Mouse (Mus musculus) T-helper 2 cell (primary cell): ENCODE results near the gene Fam24a.

ENCODE experiments used
- in situ Hi-C: fragments of 300-600 bp; cut with MboI, MseI; formaldehyde crosslinking; loops from one replicate; pipeline ENCODE4 v1.15.1; 2025; ENCODE audit warnings: high pct_unique_total_duplicates

Fam24a gene

DNA sequence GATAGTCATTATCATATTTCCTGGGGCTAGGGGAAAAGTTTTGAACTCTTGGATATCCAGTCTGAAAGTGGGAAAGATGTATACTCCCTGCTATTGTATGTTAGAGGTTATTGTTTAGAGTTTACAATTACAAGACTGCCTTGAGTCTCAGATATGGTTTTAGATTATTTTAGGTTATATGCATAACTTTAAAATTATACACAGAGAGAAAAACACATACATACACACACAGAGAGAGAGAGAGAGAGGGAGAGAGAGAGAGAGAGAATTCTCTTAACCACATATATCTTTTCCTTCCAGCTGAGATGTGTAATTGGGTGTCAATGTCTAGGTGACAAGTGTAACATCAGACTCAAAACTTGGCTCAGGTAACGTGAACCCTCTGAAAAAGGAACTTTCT lies at the start of gene Fam24a:
TSS of gene Fam24a (plus strand) at position 301 of the 400 bp plus-strand sequence.
- in situ Hi-C loops, result no loop called here

- in situ Hi-C loops, result no loop called here
These were observed 36.5 kb upstream of the Fam24a start for GRCm38 (mm10) chr7:131297151-131297550.

- in situ Hi-C loops, result no loop called here
These were observed 30.3 kb upstream of the Fam24a start for GRCm38 (mm10) chr7:131303340-131303739.

DNA sequence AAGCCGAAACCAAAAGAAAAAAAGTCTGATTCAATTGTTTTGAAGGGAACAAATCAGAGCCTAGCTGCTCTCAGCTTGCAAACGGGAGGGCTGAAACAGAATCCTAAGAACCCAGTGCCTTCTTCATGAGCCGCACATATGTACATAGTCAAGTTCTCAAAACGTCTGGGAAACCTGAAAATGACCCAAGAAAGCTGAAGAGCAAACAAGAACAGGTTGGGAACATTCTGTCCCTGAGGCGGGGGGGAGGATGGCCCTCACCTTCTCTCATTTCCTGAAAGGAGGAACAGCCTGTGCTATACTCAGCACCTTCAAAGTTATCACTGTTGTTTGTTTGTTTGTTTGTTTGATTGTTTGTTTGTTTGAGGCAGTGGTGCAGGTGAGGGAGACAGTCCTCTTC lies 26.9 kb upstream of the Fam24a start:
- in situ Hi-C loops, result no loop called here

DNA sequence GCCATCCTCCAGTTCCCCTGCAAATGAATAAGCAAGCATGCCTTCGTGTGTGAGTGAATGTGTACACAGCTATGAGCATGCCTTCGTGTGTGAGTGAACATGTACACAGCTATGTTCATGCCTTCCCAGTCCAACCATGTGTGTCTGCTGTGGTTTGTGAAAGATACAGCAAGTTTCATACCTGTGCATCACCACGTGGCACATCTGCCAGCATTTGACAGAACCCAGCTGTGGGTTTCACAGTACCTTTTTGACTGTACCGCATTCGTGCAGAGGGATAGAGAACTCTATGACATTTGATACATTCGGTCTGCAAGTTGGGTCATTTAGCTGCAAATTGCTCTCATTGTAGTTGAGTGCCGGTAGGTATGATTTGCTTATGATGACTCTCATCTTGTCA lies 19.2 kb upstream of the Fam24a start:
- in situ Hi-C loops, result no loop called here

GRCm38 (mm10) chr7:131317587-131317986 lies 16.1 kb upstream of the Fam24a start:
- in situ Hi-C loops, result no loop called here

DNA sequence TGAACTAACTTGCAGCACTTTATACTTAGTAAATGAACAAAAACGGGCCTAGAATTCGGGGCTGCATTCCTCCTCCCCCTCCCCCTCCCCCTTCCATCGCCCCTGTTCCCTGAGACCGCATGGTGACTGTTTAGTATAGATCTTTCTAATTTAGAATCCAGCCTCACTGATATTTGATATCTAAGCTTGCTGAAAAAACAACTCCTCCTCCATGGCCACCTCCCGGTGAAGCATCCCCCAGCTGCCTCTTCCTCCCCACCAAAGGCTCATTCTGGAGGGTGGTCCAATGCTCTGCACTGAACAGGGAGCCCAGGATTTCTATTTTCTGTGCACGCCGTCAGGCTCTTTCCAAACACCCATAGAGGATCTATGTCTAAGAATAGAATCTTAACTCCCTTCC lies 15.3 kb upstream of the Fam24a start:
- in situ Hi-C loops, result no loop called here

DNA sequence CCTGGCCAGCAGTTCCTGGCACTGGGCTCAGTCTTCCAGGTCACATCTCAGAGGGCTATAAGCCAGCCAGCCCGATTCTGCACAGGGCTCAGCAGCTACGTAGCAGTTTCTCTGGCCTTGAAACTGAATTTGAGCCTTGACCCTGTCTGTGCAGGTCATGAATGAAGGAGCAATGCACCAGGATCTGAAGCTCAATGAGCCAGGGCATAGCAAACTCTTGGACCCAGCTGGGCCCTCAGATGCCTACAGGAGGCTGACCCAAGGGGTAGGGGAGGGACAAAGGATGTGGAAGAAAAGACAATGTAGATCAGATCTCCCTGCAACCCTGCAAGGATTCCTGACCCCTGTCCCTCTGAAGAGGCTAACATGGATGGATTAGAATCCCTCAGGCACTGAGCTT lies 11.5 kb upstream of the Fam24a start, which contains the start of gene Cuzd1:
TSS of gene Cuzd1 (minus strand) at position 101 of the 400 bp plus-strand sequence.
- in situ Hi-C loops, result no loop called here

- in situ Hi-C loops, result no loop called here
These were observed 6.6 kb upstream of the Fam24a start for GRCm38 (mm10) chr7:131327054-131327453.

- in situ Hi-C loops, result no loop called here
These were observed 4.2 kb upstream of the Fam24a start, which contains the start of gene Fam24b for GRCm38 (mm10) chr7:131329416-131329815. TSS of gene Fam24b (minus strand) at chr7:131329516.

DNA sequence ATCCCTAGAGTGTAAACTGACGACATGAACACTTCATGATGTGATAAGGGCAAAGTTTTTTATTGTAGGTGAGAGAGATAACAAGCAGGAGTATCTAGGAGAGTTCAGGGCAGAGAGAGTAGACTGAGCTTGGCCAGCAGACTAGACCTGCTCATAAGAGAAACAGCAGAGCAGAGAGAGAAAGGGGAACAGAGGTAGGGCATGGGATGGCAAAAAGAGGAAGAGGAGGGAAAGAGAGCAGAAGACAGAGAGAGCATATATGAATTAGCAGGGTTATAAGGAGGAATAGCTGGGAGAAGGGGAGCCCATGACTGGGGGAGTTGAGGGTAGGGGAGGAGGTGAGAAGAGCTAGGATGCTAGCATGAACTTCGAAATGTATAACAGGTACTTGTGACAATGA lies 2.0 kb upstream of the Fam24a start:
- in situ Hi-C loops, result no loop called here

DNA sequence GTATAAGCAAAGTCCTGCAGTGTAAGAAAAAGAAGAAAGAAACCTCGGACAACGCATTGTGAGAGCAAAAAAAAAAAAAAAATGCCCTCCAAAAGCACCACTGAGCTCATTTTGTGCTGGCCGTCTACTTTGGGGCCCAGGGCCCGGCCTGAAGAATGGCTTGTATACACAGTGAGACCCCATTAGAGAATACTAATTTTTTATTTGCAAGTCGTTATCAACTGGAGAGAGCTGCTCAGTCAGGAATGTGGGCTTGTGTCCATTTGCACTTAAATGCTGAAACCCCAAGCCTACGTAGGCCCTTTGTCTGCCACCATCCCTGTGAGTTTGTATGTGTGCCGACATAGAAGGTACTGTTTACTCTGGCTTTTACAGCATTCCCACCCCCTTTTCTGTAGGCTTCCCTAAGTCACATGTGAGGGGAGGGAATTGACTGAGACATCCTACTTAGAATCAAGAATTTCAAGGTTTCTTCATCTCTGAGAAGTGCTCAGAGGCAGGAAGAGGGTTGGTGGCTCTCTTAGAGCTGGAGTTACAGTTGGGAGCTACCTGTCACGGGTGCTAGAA lies 3.9 kb downstream of the Fam24a start:
- in situ Hi-C loops, result no loop called here

DNA sequence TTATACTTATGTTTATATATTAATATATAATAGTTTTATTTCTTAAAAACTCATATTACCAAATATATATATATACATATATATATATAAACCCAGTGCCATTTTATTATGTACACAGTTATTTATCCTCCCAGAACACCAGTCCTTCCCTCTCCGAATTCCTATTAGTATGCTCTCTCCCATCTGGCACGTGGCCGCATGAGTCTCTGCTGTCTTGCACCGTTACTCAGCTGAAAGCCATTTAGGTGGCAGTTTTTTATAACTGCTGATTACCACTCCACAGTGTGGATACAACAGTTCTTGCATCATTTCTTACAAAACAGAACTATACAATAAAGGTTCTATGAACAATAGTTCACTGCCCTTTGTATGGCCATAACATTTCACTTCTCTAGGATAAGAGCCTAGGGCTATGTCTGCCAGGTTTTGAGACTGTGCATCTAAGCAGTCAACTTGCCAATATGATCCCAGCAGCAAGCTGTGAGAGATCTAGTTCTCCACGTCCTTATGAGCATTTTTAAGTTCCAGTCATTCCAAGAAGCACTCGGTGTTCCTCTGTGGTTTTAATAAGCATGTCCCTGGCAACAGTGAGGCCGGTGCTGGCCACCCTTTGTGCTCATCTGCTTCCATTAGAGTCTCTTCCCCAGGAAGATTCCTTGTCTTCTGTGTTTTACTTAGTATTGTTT lies 12.3 kb downstream of the Fam24a start:
- in situ Hi-C loops, result no loop called here

GRCm38 (mm10) chr7:131356105-131356504 lies 22.4 kb downstream of the Fam24a start:
- in situ Hi-C loops, result loop anchor here (5.0 to 25.0 kb wide), 2 partner anchors 196 to 819 kb away; no protein-coding TSS in a partner anchor

DNA sequence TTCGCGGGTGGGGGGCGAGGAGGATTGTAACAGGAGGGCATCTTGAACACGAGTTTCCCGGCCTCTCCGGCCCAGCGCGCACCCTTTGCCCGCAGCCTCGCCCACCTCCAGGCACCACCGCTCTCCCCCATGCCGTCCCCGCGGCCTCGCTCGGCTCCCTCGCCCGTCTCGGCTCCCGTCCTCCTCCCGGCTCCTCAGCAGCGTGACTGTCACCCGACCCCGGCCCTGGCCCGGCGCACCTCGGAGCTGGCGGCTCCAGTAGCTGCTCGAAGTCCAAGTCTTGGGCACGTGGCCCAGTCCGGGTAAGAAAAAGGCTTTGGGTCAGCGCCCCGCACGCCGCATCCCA lies 28.6 kb downstream of the Fam24a start:
- in situ Hi-C loops, result loop anchor here (25.0 kb wide), 1 partner anchor 825 kb away; no protein-coding TSS in a partner anchor

DNA sequence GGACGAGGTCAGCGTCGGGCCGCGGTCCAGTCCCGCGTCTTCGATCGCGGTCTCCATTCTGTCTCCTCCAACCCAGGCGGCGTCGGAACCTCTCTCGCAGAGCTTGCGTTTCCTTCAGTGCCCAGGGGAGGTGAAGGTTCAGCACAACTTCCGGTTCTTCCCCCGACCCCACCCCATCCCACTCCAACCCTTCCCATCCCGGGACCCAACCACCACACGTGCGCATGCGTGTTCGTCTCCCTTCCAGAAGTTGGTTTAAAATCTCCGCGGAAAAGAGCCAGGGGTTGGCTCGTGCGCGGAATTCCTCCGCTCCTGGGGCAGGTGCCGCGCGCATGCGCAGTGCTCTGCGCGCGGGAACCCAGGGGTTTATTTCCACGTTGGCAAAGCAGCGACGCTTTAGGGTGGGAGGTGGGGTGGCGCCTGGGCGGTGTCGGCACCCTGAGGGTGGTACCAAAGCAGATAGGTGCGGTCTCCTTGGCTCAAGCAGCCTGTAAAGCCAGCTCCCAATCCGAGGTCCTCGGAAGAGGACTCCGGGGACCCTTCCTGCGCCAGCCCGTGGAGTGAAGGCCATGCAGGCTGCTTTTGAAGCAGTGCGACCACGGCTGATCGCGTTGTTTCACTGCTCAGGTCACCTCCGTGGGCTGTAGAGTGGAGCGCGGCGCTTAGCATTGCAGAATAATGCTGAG lies 29.1 kb downstream of the Fam24a start, which contains the start of gene 2310057M21Rik:
TSS of gene 2310057M21Rik (minus strand) at position 145 of the 686 bp plus-strand sequence.
- in situ Hi-C loops, result loop anchor here (25.0 kb wide), 1 partner anchor 825 kb away; no protein-coding TSS in a partner anchor

GRCm38 (mm10) chr7:131364131-131364530 lies 30.5 kb downstream of the Fam24a start:
- in situ Hi-C loops, result loop anchor here (25.0 kb wide), 1 partner anchor 827 kb away; no protein-coding TSS in a partner anchor

DNA sequence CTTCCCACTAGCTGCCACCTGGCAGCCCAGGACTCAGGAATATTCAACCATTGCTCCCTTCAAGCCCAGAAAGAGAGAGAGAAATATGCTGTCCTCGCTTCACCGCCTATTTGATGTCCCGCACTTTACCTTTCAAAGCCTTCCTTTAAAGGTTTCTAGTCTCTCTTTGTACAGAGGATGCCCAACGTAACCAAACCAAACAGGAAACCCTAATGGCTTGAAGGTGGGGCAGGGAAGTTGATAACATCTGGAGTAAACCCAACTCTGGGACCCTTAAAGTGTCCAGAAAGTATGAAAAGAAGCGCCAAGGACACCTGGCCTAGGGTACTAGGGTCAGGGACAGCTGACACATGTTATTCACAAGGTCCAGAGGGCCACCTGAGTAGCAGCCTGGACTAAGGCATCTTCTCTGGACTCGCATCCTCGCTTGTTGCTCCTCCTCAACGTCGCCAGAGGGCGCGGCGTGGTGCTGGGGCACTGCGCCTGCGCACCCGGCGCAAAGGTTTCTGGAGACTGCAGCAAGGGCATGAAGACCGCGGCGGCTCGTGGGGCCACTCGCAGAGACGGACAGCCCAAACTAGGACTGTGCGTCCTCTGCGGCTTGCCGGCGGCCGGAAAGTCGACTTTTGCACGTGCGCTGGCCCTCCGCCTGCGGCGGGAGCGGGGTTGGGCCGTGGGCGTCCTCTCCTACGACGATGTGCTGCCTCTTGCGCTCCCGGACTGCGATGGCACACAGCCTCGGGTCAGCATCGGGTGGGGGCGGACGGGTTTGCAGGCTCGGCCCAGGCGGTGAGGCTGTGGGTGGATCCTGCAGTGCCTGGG lies 37.2 kb downstream of the Fam24a start, which contains the start of gene Pstk:
TSS of gene Pstk (plus strand) at position 494 of the 822 bp plus-strand sequence.
- in situ Hi-C loops, result loop anchor here (25.0 kb wide), 1 partner anchor 834 kb away; no protein-coding TSS in a partner anchor

- in situ Hi-C loops, result loop anchor here (25.0 kb wide), 1 partner anchor 834 kb away; no protein-coding TSS in a partner anchor
These were observed 37.8 kb downstream of the Fam24a start for GRCm38 (mm10) chr7:131371470-131371860.

- in situ Hi-C loops, result loop anchor here (25.0 kb wide), 1 partner anchor 835 kb away; no protein-coding TSS in a partner anchor
These were observed 38.4 kb downstream of the Fam24a start for GRCm38 (mm10) chr7:131371880-131372651.
